Mouse (Mus musculus) embryonic facial prominence, embryonic 14.5 days (tissue): ENCODE results near the gene Spata1. TPM values are rescaled to one million over a fixed set of nuclear protein-coding genes. Genes with fewer than 3 reads are reported as not detected.
A peak's percentile ranks its signal among the peaks of the same experiment; 100 is the strongest.
"Not testable (repeated sequence)": the region's sequence is repeated elsewhere in the genome, so short reads cannot be mapped to it uniquely, and the experiment has no call there.

Experiments used
- ATAC-seq: fragments of 200-750 bp; cut with Nextera tagmentation; 2 replicates; pipeline ENCODE4 v1.8.0; 2017; ENCODE audit warnings: low read depth, moderate number of reproducible peaks, moderate TSS enrichment
- DNase-seq: peaks from one replicate; pipeline ENCODE4 v3.0.0-alpha.2; 2015; ENCODE audit warnings: low spot score
- H3K27ac ChIP-seq: fragments of 300-500 bp; sonication (generic); replicated peaks from 2 replicates; pipeline ENCODE4 v1.5.1; 2014; ENCODE audit warnings: low read depth, mild to moderate bottlenecking, low read length, moderate library complexity
- H3K27me3 ChIP-seq: fragments of 300-500 bp; sonication (generic); replicated peaks from 2 replicates; pipeline ENCODE4 v1.6.1; 2014; ENCODE audit warnings: low read length; ENCODE audit not compliant: control insufficient read depth, insufficient read depth
- H3K36me3 ChIP-seq: fragments of 300-500 bp; sonication (generic); 2 replicates; pipeline ENCODE4 v1.6.1; 2014; ENCODE audit warnings: low read length, mixed read lengths; ENCODE audit not compliant: control insufficient read depth, insufficient read depth
- H3K4me1 ChIP-seq: fragments of 300-500 bp; sonication (generic); 2 replicates; pipeline ENCODE4 v1.6.1; 2014; ENCODE audit warnings: antibody characterized with exemption, low read length; ENCODE audit not compliant: control insufficient read depth, insufficient read depth
- H3K4me2 ChIP-seq: fragments of 300-500 bp; sonication (generic); 2 replicates; pipeline ENCODE4 v1.6.1; 2014; ENCODE audit warnings: low read depth, mild to moderate bottlenecking, low read length, moderate library complexity, mixed read lengths
- H3K4me3 ChIP-seq: fragments of 300-500 bp; sonication (generic); 2 replicates; pipeline ENCODE4 v1.5.1; 2014; ENCODE audit warnings: low read depth, mild to moderate bottlenecking, low read length
- H3K9ac ChIP-seq: fragments of 300-500 bp; sonication (generic); 2 replicates; pipeline ENCODE4 v1.6.1; 2014; ENCODE audit warnings: low read depth, mild to moderate bottlenecking, low read length, moderate library complexity, mixed read lengths
- H3K9me3 ChIP-seq: fragments of 300-500 bp; sonication (generic); 2 replicates; pipeline ENCODE4 v1.6.1; 2016; ENCODE audit warnings: low read length; ENCODE audit not compliant: control insufficient read depth
- WGBS: fragments of 180-500 bp; shearing (Covaris S2); extraction: QIAGEN DNeasy Blood & Tissue Kit; methylation state at CpG from one replicate; pipeline ENCODE4 v1.1.7; 2014; 5-methylcytosine and 5-hydroxymethylcytosine counted together
- polyA plus RNA-seq: library from polyadenylated mRNA; unstranded; fragments of >200 nt; fragmentation: Nextera tagmentation; extraction: Ambion mirVana; gene quantifications from 2 replicates; pipeline ENCODE4 v1.2.1, GENCODE M21; 2014

Spata1 gene
- polyA plus RNA-seq, 1 experiment from 2014 or later = 6.0 TPM

DNA sequence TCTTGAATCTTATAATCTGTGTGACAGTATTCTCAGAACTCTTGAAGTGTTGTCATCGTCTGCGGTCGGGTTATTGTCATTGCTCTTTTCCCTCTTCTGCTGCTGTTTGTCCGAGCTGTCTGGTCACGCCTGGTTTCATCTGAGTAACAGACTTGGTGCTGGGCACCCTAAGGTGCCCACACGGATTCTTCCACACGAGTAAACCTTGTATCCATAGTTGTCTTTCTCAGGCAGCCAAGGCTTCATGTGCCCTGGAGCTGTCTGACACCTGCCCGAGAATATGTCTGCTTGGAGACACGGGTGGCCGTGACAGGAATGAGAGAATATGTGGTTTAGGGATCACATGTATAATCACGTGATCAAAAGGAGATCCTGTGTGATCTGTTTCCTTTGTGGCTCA, 64.0 kb downstream of the Spata1 start:
- 91% methylated on average over 11 of the region's 11 CpGs for WGBS
- no peak for DNase-seq

DNA sequence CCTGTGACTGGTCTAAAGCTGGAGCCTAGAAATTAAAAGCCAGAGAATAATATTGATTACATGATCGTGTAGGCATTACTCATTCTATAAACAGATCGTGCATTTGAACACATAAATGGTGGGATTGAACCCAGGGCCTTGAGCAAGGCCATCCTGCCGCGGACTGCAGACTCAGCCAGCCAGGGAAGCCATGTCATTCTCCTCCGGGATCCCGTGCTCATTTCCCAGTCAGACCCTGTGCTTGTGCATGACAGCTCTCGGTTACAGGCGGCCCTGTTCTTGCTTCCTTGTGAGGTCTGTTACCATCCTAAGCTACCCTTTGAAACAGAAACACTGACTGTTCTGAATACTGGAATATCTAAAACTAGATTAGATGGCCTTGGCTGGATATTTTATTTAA, 64.9 kb downstream of the Spata1 start:
- DNase-seq (no peak), ATAC-seq (no peak)
- Histone ChIP-seq H3K9ac (no peak overlapping the region), H3K9me3 (no peaks in the 10 kb centered on the region), H3K27ac (no peak overlapping the region), H3K4me3 (no peak overlapping the region), H3K4me1 (no peaks in the 10 kb centered on the region), H3K36me3 (peaks cover 60% of the 10 kb centered on the region), H3K4me2 (no peak overlapping the region), H3K27me3 (no peaks in the 10 kb centered on the region)
- WGBS = 92% methylated on average over 8 of the region's 8 CpGs

More for the DNA sequence above, 64.0 kb downstream of the Spata1 start:
- no peaks in the 10 kb centered on the region for H3K27me3 ChIP-seq
- peaks cover 52% of the 10 kb centered on the region for H3K36me3 ChIP-seq
- H3K4me3 ChIP-seq = no peak overlapping the region
- no peak overlapping the region for H3K4me2 ChIP-seq
- 0 out of 2 replicates have a peak, but pooled peaks cover under 1% of the 10 kb centered on the region for H3K4me1 ChIP-seq
- H3K27ac ChIP-seq = no peak overlapping the region
- no peak for ATAC-seq
- no peak overlapping the region for H3K9ac ChIP-seq
- no peaks in the 10 kb centered on the region for H3K9me3 ChIP-seq

DNA sequence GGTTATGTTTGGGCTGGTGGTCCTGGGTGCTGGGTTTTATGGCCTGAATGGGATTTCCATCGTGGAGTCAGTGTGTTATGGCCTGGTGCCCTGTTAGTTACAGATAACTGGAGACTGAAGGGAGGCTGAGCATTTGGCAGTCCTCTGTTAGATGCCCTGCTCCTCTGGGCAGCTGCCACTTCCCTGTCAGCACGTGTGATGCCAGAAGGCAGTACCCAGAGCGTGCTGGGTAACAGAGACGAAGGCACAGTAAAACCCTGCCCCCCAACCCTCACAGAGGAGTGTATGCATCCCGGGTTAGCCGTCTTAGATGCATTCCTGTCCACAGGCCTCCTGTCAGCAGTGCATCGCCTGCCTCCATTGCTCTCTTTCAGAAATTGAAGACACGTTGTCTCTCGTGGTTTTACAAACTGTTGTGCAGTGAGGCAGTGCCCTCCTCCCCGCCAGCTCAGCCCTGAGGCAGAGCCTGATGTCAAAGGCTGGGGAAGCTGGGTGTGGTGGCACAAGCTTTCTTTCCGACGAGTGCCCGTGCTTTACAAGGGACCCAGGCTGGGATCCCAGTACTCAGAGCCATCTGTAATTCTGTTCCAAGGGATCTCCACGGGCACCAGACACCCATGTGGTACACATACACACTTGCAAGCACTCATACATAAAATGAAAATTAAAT, 65.7 kb downstream of the Spata1 start:
- Histone ChIP-seq H3K9ac (no peak overlapping the region), H3K36me3 (peaks cover 68% of the 10 kb centered on the region), H3K9me3 (no peaks in the 10 kb centered on the region), H3K27ac (no peak overlapping the region), H3K27me3 (no peaks in the 10 kb centered on the region), H3K4me3 (no peak overlapping the region), H3K4me2 (no peak overlapping the region), H3K4me1 (no peaks in the 10 kb centered on the region)
- WGBS = 73% methylated on average over 14 of the region's 14 CpGs
- ATAC-seq = no peak
- no peak for DNase-seq

DNA sequence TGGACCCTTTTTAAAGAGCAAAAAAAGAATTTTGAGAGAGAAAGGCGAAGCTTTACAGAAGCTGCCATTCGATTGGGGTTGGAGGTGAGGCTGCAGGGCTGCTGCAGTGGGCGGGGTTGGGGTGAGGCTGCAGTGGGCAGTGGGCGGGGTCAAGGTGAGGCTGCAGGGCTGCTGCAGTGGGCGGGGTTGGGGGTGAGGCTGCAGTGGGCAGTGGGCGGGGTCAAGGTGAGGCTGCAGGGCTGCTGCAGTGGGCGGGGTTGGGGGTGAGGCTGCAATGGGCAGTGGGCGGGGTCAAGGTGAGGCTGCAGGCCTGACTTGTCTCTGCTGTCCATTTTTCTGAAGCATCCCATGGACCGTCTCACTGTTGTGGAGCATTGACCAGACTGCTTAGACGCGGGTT, 66.5 kb downstream of the Spata1 start:
- H3K36me3 ChIP-seq = peaks cover 76% of the 10 kb centered on the region
- 89% methylated on average over 11 of the region's 11 CpGs for WGBS
- not testable (repeated sequence) for ATAC-seq, H3K27ac ChIP-seq, H3K4me2 ChIP-seq, H3K4me1 ChIP-seq, H3K4me3 ChIP-seq, H3K27me3 ChIP-seq, DNase-seq, H3K9me3 ChIP-seq, H3K9ac ChIP-seq

DNA sequence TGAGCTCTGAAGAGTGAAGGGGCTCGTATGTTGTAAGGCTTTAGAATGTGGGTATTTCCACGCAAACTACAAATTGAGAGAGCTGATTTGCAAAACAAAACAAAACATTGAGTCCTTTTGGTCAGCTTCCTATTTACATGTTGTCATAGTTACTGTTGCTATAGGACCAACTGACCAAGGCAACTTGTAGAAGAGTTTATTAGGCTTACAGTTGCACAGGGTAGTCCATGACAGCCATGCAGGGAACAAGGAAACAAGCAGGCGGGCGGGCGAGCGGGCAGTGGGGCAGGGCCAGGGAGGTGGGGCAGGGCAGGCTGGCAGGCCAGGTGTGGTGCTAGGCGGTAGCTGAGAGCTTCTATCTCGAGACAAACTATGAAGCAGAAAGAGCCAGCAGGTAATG, 73.1 kb downstream of the Spata1 start:
- Histone ChIP-seq H3K27ac (no peak overlapping the region), H3K9me3 (no peaks in the 10 kb centered on the region), H3K4me1 (no peaks in the 10 kb centered on the region), H3K27me3 (no peaks in the 10 kb centered on the region), H3K4me3 (no peak overlapping the region), H3K4me2 (no peak overlapping the region), H3K9ac (no peak overlapping the region), H3K36me3 (peaks cover 74% of the 10 kb centered on the region)
- ATAC-seq = no peak
- 94% methylated on average over 8 of the region's 8 CpGs for WGBS
- no peak for DNase-seq

DNA sequence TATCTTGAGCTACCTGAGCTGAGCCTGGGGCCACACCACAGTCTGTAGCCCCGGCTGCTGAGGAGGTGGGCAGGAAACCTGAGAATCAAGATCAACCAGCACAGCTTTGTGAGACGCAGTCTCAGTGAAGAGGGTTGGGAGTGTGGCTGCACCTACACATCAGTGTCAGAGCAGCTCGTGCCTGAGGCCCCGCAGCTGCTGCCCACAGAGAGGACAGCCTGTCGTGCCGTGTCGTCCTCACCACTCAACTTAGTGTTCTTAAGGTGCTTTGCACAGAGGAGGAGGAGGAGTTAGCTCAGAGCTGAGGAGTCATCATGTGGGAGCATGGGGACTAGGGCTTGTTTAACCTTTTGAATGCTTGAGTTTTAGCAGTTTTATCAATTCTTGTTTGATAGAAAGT, 73.7 kb downstream of the Spata1 start:
- H3K36me3 ChIP-seq = peaks cover 72% of the 10 kb centered on the region
- no peak overlapping the region for H3K27ac ChIP-seq
- no peaks in the 10 kb centered on the region for H3K27me3 ChIP-seq
- ATAC-seq = peak; percentile 57; the same call in 1 of the 2 replicates
- no peaks in the 10 kb centered on the region for H3K4me1 ChIP-seq
- 60% methylated on average over 7 of the region's 7 CpGs for WGBS
- no peaks in the 10 kb centered on the region for H3K9me3 ChIP-seq
- H3K4me3 ChIP-seq = no peak overlapping the region
- no peak for DNase-seq
- H3K4me2 ChIP-seq = no peak overlapping the region
- no peak overlapping the region for H3K9ac ChIP-seq

DNA sequence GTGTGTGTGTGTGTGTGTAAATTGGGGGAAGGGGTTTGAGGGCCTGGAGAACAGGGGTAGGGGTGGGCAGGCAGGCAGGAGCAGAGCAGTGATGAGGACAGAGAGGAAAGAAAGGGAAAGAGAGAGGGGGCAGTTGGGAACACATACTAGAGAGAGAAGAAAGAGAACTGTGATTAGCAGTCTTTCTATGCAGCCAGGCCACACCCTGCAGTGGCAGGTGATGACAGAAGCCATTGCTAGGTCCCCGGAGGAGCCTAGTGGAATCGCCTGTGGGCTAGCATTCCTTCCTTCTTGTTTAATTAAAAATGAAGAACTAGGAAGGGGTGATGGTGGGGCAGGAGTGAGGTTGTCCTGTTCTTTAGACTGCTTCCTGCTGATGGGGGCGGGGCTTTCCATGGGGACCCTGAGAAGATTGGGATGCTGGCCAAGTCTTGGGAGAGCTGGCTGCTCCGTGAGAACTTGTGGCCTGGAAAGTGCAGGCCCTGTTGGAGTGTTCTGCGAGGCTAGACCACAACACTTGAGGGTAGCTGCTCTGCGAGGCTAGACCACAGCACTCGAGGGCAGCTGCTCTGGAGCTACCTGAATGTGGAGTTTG, 75.2 kb downstream of the Spata1 start:
- H3K4me2 ChIP-seq = no peak overlapping the region
- peak; percentile 56 for DNase-seq
- H3K36me3 ChIP-seq = peaks cover 72% of the 10 kb centered on the region
- no peak overlapping the region for H3K9ac ChIP-seq
- H3K27ac ChIP-seq = no peak overlapping the region
- H3K27me3 ChIP-seq = no peaks in the 10 kb centered on the region
- no peak for ATAC-seq
- 66% methylated on average over 7 of the region's 7 CpGs for WGBS
- H3K4me3 ChIP-seq = no peak overlapping the region
- H3K4me1 ChIP-seq = no peaks in the 10 kb centered on the region
- no peaks in the 10 kb centered on the region for H3K9me3 ChIP-seq

- Histone ChIP-seq H3K36me3 (peaks cover 73% of the 10 kb centered on the region), H3K27me3 (no peaks in the 10 kb centered on the region)
Observed at GRCm38 (mm10) chr3:146423710-146424109, 75.8 kb downstream of the Spata1 start.

GRCm38 (mm10) chr3:146421787-146422186, 77.8 kb downstream of the Spata1 start:
- Histone ChIP-seq H3K9me3 (no peaks in the 10 kb centered on the region), H3K27me3 (no peaks in the 10 kb centered on the region), H3K9ac (no peak overlapping the region), H3K4me3 (no peak overlapping the region), H3K36me3 (peaks cover 59% of the 10 kb centered on the region), H3K27ac (no peak overlapping the region), H3K4me2 (no peak overlapping the region), H3K4me1 (no peaks in the 10 kb centered on the region)
- 32% methylated on average over 8 of the region's 8 CpGs for WGBS
- DNase-seq (no peak), ATAC-seq (no peak)

More at GRCm38 (mm10) chr3:146423710-146424109, 75.8 kb downstream of the Spata1 start:
- ATAC-seq = no peak
- no peak for DNase-seq
- no peaks in the 10 kb centered on the region for H3K9me3 ChIP-seq
- no peak overlapping the region for H3K9ac ChIP-seq
- H3K27ac ChIP-seq = no peak overlapping the region
- no peaks in the 10 kb centered on the region for H3K4me1 ChIP-seq
- no peak overlapping the region for H3K4me3 ChIP-seq
- 87% methylated on average over 7 of the region's 7 CpGs for WGBS
- no peak overlapping the region for H3K4me2 ChIP-seq
